Mouse (Mus musculus) CH12.LX (cell line): ENCODE data around the gene Mex3d. TPM values are rescaled to one million over a fixed set of nuclear protein-coding genes. Genes with fewer than 3 reads are reported as not detected.

Source experiments
- DNase-seq: peaks from one replicate; pipeline ENCODE4 v3.0.0-alpha.2; 2013; ENCODE audit errors: extremely low read depth
- H3K27ac ChIP-seq: 2 replicates; pipeline ENCODE4 v1.5.1; 2012; ENCODE audit warnings: low read depth, mild to moderate bottlenecking, control low read depth, moderate library complexity; ENCODE audit not compliant: insufficient read depth
- H3K27me3 ChIP-seq: replicated peaks from 2 replicates; pipeline ENCODE3; 2012; ENCODE audit warnings: inconsistent platforms
- H3K36me3 ChIP-seq, 2 experiments: replicated peaks in 1 of 2; 2 replicates each; pipeline versions ENCODE3 to v1.6.1; 2012; ENCODE audit warnings: inconsistent platforms in 1 of 2, low read length in 1 of 2, mild to moderate bottlenecking in 1 of 2, mixed read lengths in 1 of 2, moderate library complexity in 1 of 2; ENCODE audit not compliant: control insufficient read depth in 1 of 2, insufficient read depth in 1 of 2
- H3K4me1 ChIP-seq, 2 experiments: 2 replicates each; pipeline ENCODE4 v1.6.1; 2012; ENCODE audit warnings: inconsistent platforms in 1 of 2, moderate library complexity in 1 of 2; ENCODE audit not compliant: insufficient read depth in 2 of 2, control insufficient read depth in 1 of 2
- H3K4me2 ChIP-seq: 2 replicates; pipeline ENCODE4 v1.6.1; 2012; ENCODE audit warnings: low read depth, mild to moderate bottlenecking, control low read depth; ENCODE audit not compliant: poor library complexity, insufficient read depth, severe bottlenecking
- H3K4me3 ChIP-seq, 3 experiments: fragments of 150-350 bp in 1 of 3; sonication (generic) in 1 of 3; replicated peaks in 1 of 3; 2 replicates each; pipeline versions ENCODE3 to v1.5.1; 2011 to 2012; ENCODE audit warnings: low read depth in 2 of 3, low read length in 2 of 3, mild to moderate bottlenecking in 2 of 3, moderate library complexity in 2 of 3, control low read depth in 1 of 3, improper control_type of control experiment in 1 of 3, inconsistent platforms in 1 of 3, mixed read lengths in 1 of 3; ENCODE audit not compliant: poor library complexity in 1 of 3
- H3K79me2 ChIP-seq: replicated peaks from 2 replicates; pipeline ENCODE4 v1.6.1; 2012; ENCODE audit warnings: mild to moderate bottlenecking, moderate library complexity; ENCODE audit not compliant: control insufficient read depth, poor library complexity, insufficient read depth, severe bottlenecking; ENCODE audit errors: extremely low read depth
- H3K9ac ChIP-seq: 2 replicates; pipeline ENCODE4 v1.6.1; 2012; ENCODE audit warnings: low read depth, mild to moderate bottlenecking, control low read depth, moderate library complexity; ENCODE audit not compliant: insufficient read depth
- H3K9me3 ChIP-seq: replicated peaks from 2 replicates; pipeline ENCODE3; 2012; ENCODE audit warnings: low read length, inconsistent platforms, mixed read lengths
- CHD1 ChIP-seq: IDR thresholded peaks from 2 replicates; pipeline ENCODE4 v1.6.1; 2012; ENCODE audit warnings: low read depth, low read length, improper control_type of control experiment, inconsistent platforms
- CHD2 ChIP-seq: IDR thresholded peaks from 2 replicates; pipeline ENCODE4 v1.6.1; 2011; ENCODE audit warnings: low read length, improper control_type of control experiment
- CTCF ChIP-seq, 2 experiments: IDR thresholded peaks in 1 of 2; conservative IDR thresholded peaks in 1 of 2; 2 replicates each; pipeline ENCODE4 v1.5.1; 2011 to 2012; ENCODE audit warnings: low read depth in 2 of 2, low read length in 2 of 2, improper control_type of control experiment in 1 of 2, inconsistent platforms in 1 of 2, mild to moderate bottlenecking in 1 of 2, moderate library complexity in 1 of 2
- E2F4 ChIP-seq: IDR thresholded peaks from 2 replicates; pipeline ENCODE4 v1.6.1; 2011; ENCODE audit warnings: low read depth, low read length, improper control_type of control experiment; ENCODE audit not compliant: insufficient replicate concordance
- ELF1 ChIP-seq: IDR thresholded peaks from 2 replicates; pipeline ENCODE4 v1.6.1; 2014; ENCODE audit warnings: low read depth, mild to moderate bottlenecking, inconsistent platforms, low read length, improper control_type of control experiment
- EP300 ChIP-seq: IDR thresholded peaks from 2 replicates; pipeline ENCODE4 v1.6.1; 2011; ENCODE audit warnings: low read length, improper control_type of control experiment
- ETS1 ChIP-seq: conservative IDR thresholded peaks from 2 replicates; pipeline ENCODE4 v1.6.1; 2012; ENCODE audit warnings: low read depth, mild to moderate bottlenecking, inconsistent platforms, low read length, improper control_type of control experiment, moderate library complexity
- GABPA ChIP-seq: IDR thresholded peaks from 2 replicates; pipeline ENCODE4 v1.6.1; 2012; ENCODE audit warnings: low read depth, low read length, improper control_type of control experiment, inconsistent platforms; ENCODE audit not compliant: insufficient replicate concordance
- HCFC1 ChIP-seq: IDR thresholded peaks from 2 replicates; pipeline ENCODE4 v1.6.1; 2012; ENCODE audit warnings: low read depth, mild to moderate bottlenecking, inconsistent platforms, low read length, improper control_type of control experiment
- IRF4 ChIP-seq: IDR thresholded peaks from 2 replicates; pipeline ENCODE4 v1.6.1; 2014; ENCODE audit warnings: low read depth, mild to moderate bottlenecking, inconsistent platforms, low read length, improper control_type of control experiment
- JUN ChIP-seq: IDR thresholded peaks from 2 replicates; pipeline ENCODE4 v1.6.1; 2011; ENCODE audit warnings: low read depth, mild to moderate bottlenecking, low read length, improper control_type of control experiment, moderate library complexity; ENCODE audit not compliant: insufficient read depth
- KAT2A ChIP-seq: IDR thresholded peaks from 2 replicates; pipeline ENCODE4 v1.6.1; 2012; ENCODE audit warnings: low read length, improper control_type of control experiment, inconsistent platforms; ENCODE audit not compliant: insufficient replicate concordance
- MAFK ChIP-seq: IDR thresholded peaks from 2 replicates; pipeline ENCODE4 v1.6.1; 2011; ENCODE audit warnings: low read length, improper control_type of control experiment; ENCODE audit not compliant: insufficient replicate concordance
- MAZ ChIP-seq: IDR thresholded peaks from 2 replicates; pipeline ENCODE4 v1.6.1; 2012; ENCODE audit warnings: low read depth, mild to moderate bottlenecking, inconsistent platforms, low read length, improper control_type of control experiment, moderate library complexity
- MYC ChIP-seq: IDR thresholded peaks from 2 replicates; pipeline ENCODE4 v1.6.1; 2011; ENCODE audit warnings: low read depth, mild to moderate bottlenecking, improper control_type of control experiment, low read length
- NELFE ChIP-seq: IDR thresholded peaks from 2 replicates; pipeline ENCODE4 v1.6.1; 2011; ENCODE audit warnings: low read depth, low read length, improper control_type of control experiment
- PAX5 ChIP-seq: IDR thresholded peaks from 2 replicates; pipeline ENCODE4 v1.6.1; 2012; ENCODE audit warnings: low read length, inconsistent platforms, mixed read lengths
- POLR2A ChIP-seq: IDR thresholded peaks from 2 replicates; pipeline ENCODE4 v1.6.1; 2011; ENCODE audit warnings: low read depth, mild to moderate bottlenecking, improper control_type of control experiment, low read length
- POLR2AphosphoS2 ChIP-seq: IDR thresholded peaks from 2 replicates; pipeline ENCODE4 v1.6.1; 2011; ENCODE audit warnings: low read depth, low read length, improper control_type of control experiment
- RAD21 ChIP-seq: IDR thresholded peaks from 2 replicates; pipeline ENCODE4 v1.6.1; 2011; ENCODE audit warnings: low read depth, mild to moderate bottlenecking, low read length, improper control_type of control experiment, moderate library complexity
- SIN3A ChIP-seq: IDR thresholded peaks from 2 replicates; pipeline ENCODE4 v1.6.1; 2012; ENCODE audit warnings: low read length, improper control_type of control experiment, inconsistent platforms
- TBP ChIP-seq: conservative IDR thresholded peaks from 2 replicates; pipeline ENCODE4 v1.6.1; 2011; ENCODE audit warnings: low read depth, low read length, improper control_type of control experiment
- TCF12 ChIP-seq: IDR thresholded peaks from 2 replicates; pipeline ENCODE4 v1.6.1; 2014; ENCODE audit warnings: low read depth, mild to moderate bottlenecking, inconsistent platforms, low read length, improper control_type of control experiment
- USF2 ChIP-seq: conservative IDR thresholded peaks from 2 replicates; pipeline ENCODE4 v1.6.1; 2011; ENCODE audit warnings: low read depth, low read length, improper control_type of control experiment
- ZKSCAN1 ChIP-seq: IDR thresholded peaks from 2 replicates; pipeline ENCODE4 v1.6.1; 2012; ENCODE audit warnings: low read depth, inconsistent platforms, low read length, improper control_type of control experiment, borderline replicate concordance
- ZNF384 ChIP-seq: IDR thresholded peaks from 2 replicates; pipeline ENCODE4 v1.6.1; 2012; ENCODE audit warnings: low read depth, low read length, improper control_type of control experiment, inconsistent platforms
- dilution Hi-C: fragments of 300-500 bp; cut with MboI; formaldehyde crosslinking; loops from 2 replicates; pipeline ENCODE4 v1.14.3; 2020; ENCODE audit warnings: low sequenced_read_pairs; ENCODE audit not compliant: extremely low pct_unique_long_range_greater_than_20kb, extremely low pct_ligation_motif_present
- in situ Hi-C: fragments of 300-500 bp; cut with MboI; formaldehyde crosslinking; loops from 3 replicates; pipeline ENCODE4 v1.14.3; 2019; ENCODE audit warnings: low sequenced_read_pairs, low pct_ligation_motif_present, low pct_unique_long_range_greater_than_20kb, mixed read lengths
- polyA plus RNA-seq: library from polyadenylated mRNA; unstranded; fragments of >175 nt; gene quantifications from 2 replicates; pipeline ENCODE4 v1.2.1, GENCODE M21; 2012; ENCODE audit warnings: low read depth; ENCODE audit not compliant: insufficient read length
- total RNA-seq, 2 experiments: library from RNA; depleted of rRNA; stranded (reverse); fragments of 300-350 nt in 1 of 2; fragments of >200 nt in 1 of 2; gene quantifications; 2 replicates each; pipeline ENCODE4 v1.2.3; 2012 to 2014

The Mex3d gene
- total and polyA plus RNA-seq, 3 experiments, result 5.9 to 8.5 (median 6.6) TPM

DNA sequence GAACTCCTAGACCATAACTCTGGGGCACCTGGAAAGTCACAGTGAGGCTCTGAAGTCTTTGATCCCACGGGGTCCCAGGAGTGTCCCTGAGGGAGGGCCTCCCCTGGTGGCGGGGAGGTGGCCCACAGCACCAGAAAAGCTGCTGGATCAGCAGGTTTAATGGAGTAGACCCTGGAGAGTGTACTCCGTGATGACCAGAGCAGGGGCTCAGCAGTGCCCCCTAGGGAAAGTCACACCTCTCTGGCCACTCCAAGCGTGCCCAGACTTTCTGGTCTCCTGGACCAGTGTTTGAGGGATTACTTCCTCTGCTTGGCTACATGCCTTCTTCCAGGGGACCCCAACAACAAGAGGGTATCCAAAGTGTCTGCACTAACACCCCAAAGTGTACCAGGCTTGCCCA is 4.0 kb downstream of the Mex3d start:
- in situ Hi-C loops, result no loop called here
- Histone ChIP-seq H3K9me3 (no peaks in the 10 kb centered on the region), H3K4me2 (no peak overlapping the region), H3K27ac (no peak overlapping the region), H3K79me2 (no peaks in the 10 kb centered on the region), H3K36me3 (peaks cover 17 to 49% of the 10 kb centered on the region in 2 experiments), H3K27me3 (no peaks in the 10 kb centered on the region), H3K4me3 (no peak overlapping the region), H3K4me1 (peaks cover 30 to 44% of the 10 kb centered on the region in 2 experiments), H3K9ac (no peak overlapping the region)
- dilution Hi-C loops, result no loop called here
- no peak for TF ChIP-seq MYC
- no peak for TF ChIP-seq SIN3A
- peak in 1 of 2 experiments; percentile 30; a peak in 2 of 4 replicates for TF ChIP-seq CTCF (conservative IDR thresholded peaks at IDR 0.05 in 1 of 2, IDR thresholded peaks at IDR 0.05 in 1 of 2; ENCODE audit: low read depth in 2 of 2, low read length in 2 of 2)
- TF ChIP-seq JUN, result no peak
- TF ChIP-seq ELF1, result no peak
- TF ChIP-seq HCFC1, result no peak
- TF ChIP-seq ZKSCAN1, result no peak
- TF ChIP-seq NELFE, result no peak
- no peak for TF ChIP-seq RAD21
- no peak for TF ChIP-seq EP300
- TF ChIP-seq E2F4, result no peak
- 0 out of 2 replicates have a peak, but pooled peaks have one; percentile 27 for TF ChIP-seq MAFK
- no peak for TF ChIP-seq ZNF384
- TF ChIP-seq CHD2, result no peak
- no peak for DNase-seq

- Histone ChIP-seq H3K9me3 (no peaks in the 10 kb centered on the region), H3K79me2 (no peaks in the 10 kb centered on the region), H3K27ac (no peak overlapping the region), H3K4me3 (no peak overlapping the region), H3K4me2 (no peak overlapping the region), H3K4me1 (peaks cover 26 to 37% of the 10 kb centered on the region in 2 experiments), H3K27me3 (no peaks in the 10 kb centered on the region), H3K9ac (no peak overlapping the region), H3K36me3 (peaks cover 17 to 49% of the 10 kb centered on the region in 2 experiments)
- dilution Hi-C loops (no loop called here), in situ Hi-C loops (no loop called here)
- TF ChIP-seq TBP (no peak), MAZ (no peak), SIN3A (no peak), TCF12 (no peak), ETS1 (no peak), CTCF (conservative IDR thresholded peaks at IDR 0.05 in 1 of 2, IDR thresholded peaks at IDR 0.05 in 1 of 2; ENCODE audit: low read depth in 2 of 2, low read length in 2 of 2) (no peak), ELF1 (no peak), GABPA (no peak), POLR2AphosphoS2 (no peak), IRF4 (no peak), POLR2A (no peak), CHD1 (no peak), JUN (no peak), PAX5 (no peak), USF2 (no peak), CHD2 (no peak), KAT2A (no peak)
- no peak for DNase-seq
Measured at GRCm38 (mm10) chr10:80382641-80383365, 4.7 kb downstream of the Mex3d start.
